Mouse (Mus musculus) lung, postnatal 0 days (tissue): ENCODE measurements around the gene Etnk2. TPM values are rescaled to one million over a fixed set of nuclear protein-coding genes. Genes with fewer than 3 reads are reported as not detected.

Experiments
- ATAC-seq: fragments of 200-750 bp; cut with Nextera tagmentation; 2 replicates; pipeline ENCODE4 v1.8.0; 2017; ENCODE audit warnings: moderate library complexity
- DNase-seq: peaks from one replicate; pipeline ENCODE4 v3.0.0-alpha.2; 2016; ENCODE audit warnings: low spot score
- H3K27ac ChIP-seq: fragments of 300-500 bp; sonication (generic); 2 replicates; pipeline ENCODE4 v1.5.1; 2014; ENCODE audit warnings: antibody characterized with exemption, mild to moderate bottlenecking, low read length, mixed read lengths
- H3K27me3 ChIP-seq: fragments of 300-500 bp; sonication (generic); replicated peaks from 2 replicates; pipeline ENCODE4 v1.6.1; 2014; ENCODE audit warnings: low read length, mixed read lengths; ENCODE audit not compliant: insufficient read depth
- H3K36me3 ChIP-seq: fragments of 300-500 bp; sonication (generic); 2 replicates; pipeline ENCODE4 v1.6.1; 2014; ENCODE audit warnings: low read length, mixed read lengths; ENCODE audit not compliant: insufficient read depth
- H3K4me1 ChIP-seq: fragments of 300-500 bp; sonication (generic); 2 replicates; pipeline ENCODE4 v1.6.1; 2014; ENCODE audit warnings: antibody characterized with exemption, low read depth, low read length, mixed read lengths; ENCODE audit not compliant: insufficient read depth
- H3K4me2 ChIP-seq: fragments of 300-500 bp; sonication (generic); replicated peaks from 2 replicates; pipeline ENCODE4 v1.6.1; 2014; ENCODE audit warnings: low read depth, mild to moderate bottlenecking, low read length, moderate library complexity, mixed read lengths
- H3K4me3 ChIP-seq: fragments of 300-500 bp; sonication (generic); 2 replicates; pipeline ENCODE4 v1.5.1; 2014; ENCODE audit warnings: low read depth, low read length
- H3K9ac ChIP-seq: fragments of 300-500 bp; sonication (generic); replicated peaks from 2 replicates; pipeline ENCODE4 v1.6.1; 2014; ENCODE audit warnings: low read depth, mild to moderate bottlenecking
- H3K9me3 ChIP-seq: fragments of 300-500 bp; sonication (generic); 2 replicates; pipeline ENCODE4 v1.6.1; 2016; ENCODE audit warnings: low read length, mixed read lengths
- CTCF ChIP-seq: IDR thresholded peaks from 2 replicates; pipeline ENCODE4 v1.5.1; 2016; ENCODE audit warnings: antibody characterized with exemption, mild to moderate bottlenecking
- EP300 ChIP-seq: IDR thresholded peaks from 2 replicates; pipeline ENCODE4 v1.6.1; 2016; ENCODE audit warnings: antibody characterized with exemption, mild to moderate bottlenecking, control low read depth
- WGBS: fragments of 180-500 bp; shearing (Covaris S2); extraction: QIAGEN DNeasy Blood & Tissue Kit; methylation state at CpG from one replicate; pipeline ENCODE4 v1.1.7; 2014; 5-methylcytosine and 5-hydroxymethylcytosine counted together
- polyA plus RNA-seq: library from polyadenylated mRNA; unstranded; fragments of >200 nt; fragmentation: Nextera tagmentation; extraction: Ambion mirVana; gene quantifications from 2 replicates; pipeline ENCODE4 v1.2.1, GENCODE M21; 2015

The Etnk2 gene
- polyA plus RNA-seq, result 0.77 and 0.81 TPM in 2 replicates

DNA sequence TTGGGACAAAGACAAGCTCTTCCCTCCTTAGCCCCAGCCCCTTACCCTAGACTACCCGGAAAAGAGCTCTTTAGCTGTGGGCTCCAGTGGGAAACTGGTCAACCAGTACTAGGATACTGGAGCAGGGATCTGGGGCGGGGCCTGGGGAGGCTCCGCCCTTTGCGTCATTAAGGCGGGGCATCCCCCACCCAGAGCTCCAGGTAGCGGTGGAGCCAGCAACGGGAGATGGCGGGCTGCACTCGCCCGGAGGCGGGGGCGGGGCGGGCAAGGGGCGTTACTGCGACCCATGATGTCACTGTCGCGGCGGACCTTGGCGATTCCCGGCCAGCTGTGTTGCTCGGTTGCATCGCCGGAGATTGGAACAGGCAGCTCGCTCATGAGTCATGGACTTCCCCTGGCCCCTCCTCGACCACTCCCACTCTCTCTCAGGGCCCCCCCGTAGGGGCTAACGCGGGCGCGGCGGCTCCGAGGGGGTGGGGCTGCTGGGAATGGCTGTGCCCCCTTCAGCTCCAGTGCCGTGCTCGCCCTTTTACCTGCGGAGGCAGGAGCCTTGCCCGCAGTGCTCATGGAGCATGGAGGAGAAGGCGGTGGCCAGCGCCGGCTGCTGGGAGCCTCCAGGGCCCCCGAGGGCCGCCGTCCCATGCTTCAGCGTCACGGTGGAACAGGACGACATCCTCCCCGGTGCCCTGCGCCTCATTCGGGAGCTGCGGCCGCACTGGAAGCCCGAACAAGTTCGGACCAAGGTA lies at the start of gene Etnk2:
Etnk2 (plus strand) TSS at position 297 of the 746 bp plus-strand sequence.
- TF ChIP-seq EP300 (no peak), CTCF (no peak)
- Histone ChIP-seq H3K9me3 (no peaks in the 10 kb centered on the region), H3K27ac (no peak within 1 kb of the TSS), H3K27me3 (no peaks in the 10 kb centered on the region; the same call in 1 of the 2 replicates), H3K4me3 (peak within 1 kb of the TSS; percentile 51), H3K4me1 (peaks cover 16% of the 10 kb centered on the region), H3K4me2 (peak within 1 kb of the TSS; percentile 97), H3K9ac (peak within 1 kb of the TSS; percentile 23; the same call in 1 of the 2 replicates), H3K36me3 (no peaks in the 10 kb centered on the region)
- DNase-seq (peak; percentile 85), ATAC-seq (peak; percentile 83)
- whole genome bisulfite sequencing, result 4% methylated on average over 45 of the region's 52 CpGs

GRCm38 (mm10) chr1:133314364-133314763 lies 49.0 kb upstream of the Etnk2 start:
- Histone ChIP-seq H3K4me3 (no peak overlapping the region), H3K9ac (no peak overlapping the region), H3K36me3 (no peaks in the 10 kb centered on the region), H3K4me2 (no peak overlapping the region), H3K27ac (no peak overlapping the region), H3K27me3 (no peaks in the 10 kb centered on the region), H3K9me3 (no peaks in the 10 kb centered on the region), H3K4me1 (no peaks in the 10 kb centered on the region)
- TF ChIP-seq CTCF (peak; percentile 86), EP300 (no peak)
- 30% methylated on average over 8 of the region's 8 CpGs for WGBS
- DNase-seq (peak; percentile 73), ATAC-seq (peak; percentile 27; the same call in 1 of the 2 replicates)

GRCm38 (mm10) chr1:133315775-133316174 lies 47.6 kb upstream of the Etnk2 start:
- peaks cover 2% of the 10 kb centered on the region; the same call in 1 of the 2 replicates for H3K4me1 ChIP-seq
- no peak for DNase-seq

GRCm38 (mm10) chr1:133316577-133316976 lies 46.8 kb upstream of the Etnk2 start:
- no peak for ATAC-seq

More at GRCm38 (mm10) chr1:133315775-133316174, 47.6 kb upstream of the Etnk2 start:
- no peaks in the 10 kb centered on the region for H3K9me3 ChIP-seq
- no peak overlapping the region for H3K27ac ChIP-seq
- H3K4me2 ChIP-seq, result no peak overlapping the region
- no peak overlapping the region for H3K9ac ChIP-seq
- WGBS, result 65% methylated on average over 6 of the region's 6 CpGs
- H3K36me3 ChIP-seq, result no peaks in the 10 kb centered on the region
- ATAC-seq, result no peak
- H3K4me3 ChIP-seq, result no peak overlapping the region
- TF ChIP-seq EP300 (no peak), CTCF (no peak)
- H3K27me3 ChIP-seq, result no peaks in the 10 kb centered on the region

GRCm38 (mm10) chr1:133317149-133317548 lies 46.2 kb upstream of the Etnk2 start:
- Histone ChIP-seq H3K9me3 (no peaks in the 10 kb centered on the region), H3K4me1 (peaks cover 3% of the 10 kb centered on the region; the same call in 1 of the 2 replicates), H3K27me3 (no peaks in the 10 kb centered on the region), H3K27ac (no peak overlapping the region), H3K4me3 (no peak overlapping the region), H3K9ac (no peak overlapping the region), H3K4me2 (no peak overlapping the region), H3K36me3 (no peaks in the 10 kb centered on the region)
- TF ChIP-seq CTCF (peak; percentile 61), EP300 (no peak)
- DNase-seq (no peak), ATAC-seq (no peak)
- WGBS, result 94% methylated on average over 1 of the region's 1 CpGs

More at GRCm38 (mm10) chr1:133316577-133316976, 46.8 kb upstream of the Etnk2 start:
- TF ChIP-seq EP300 (no peak), CTCF (peak; percentile 21)
- Histone ChIP-seq H3K27me3 (no peaks in the 10 kb centered on the region), H3K4me1 (peaks cover 3% of the 10 kb centered on the region; the same call in 1 of the 2 replicates), H3K4me2 (no peak overlapping the region), H3K9ac (no peak overlapping the region), H3K4me3 (no peak overlapping the region), H3K27ac (no peak overlapping the region), H3K9me3 (no peaks in the 10 kb centered on the region), H3K36me3 (no peaks in the 10 kb centered on the region)
- DNase-seq, result no peak
- WGBS, result 82% methylated on average over 4 of the region's 4 CpGs

- Histone ChIP-seq H3K27ac (peak within 1 kb of the TSS; percentile 57; the same call in 1 of the 2 replicates), H3K9me3 (no peaks in the 10 kb centered on the region), H3K4me2 (no peak within 1 kb of the TSS), H3K4me1 (peaks cover 3% of the 10 kb centered on the region; the same call in 1 of the 2 replicates), H3K4me3 (no peak within 1 kb of the TSS), H3K36me3 (no peaks in the 10 kb centered on the region), H3K27me3 (no peaks in the 10 kb centered on the region), H3K9ac (no peak within 1 kb of the TSS)
- TF ChIP-seq CTCF (no peak), EP300 (peak; percentile 53; the same call in 1 of the 2 replicates)
- WGBS, result 62% methylated on average over 13 of the region's 13 CpGs
- ATAC-seq, result peak; percentile 95
- peak; percentile 89 for DNase-seq
Observed at GRCm38 (mm10) chr1:133321267-133321925, 42.0 kb upstream of the Etnk2 start, which contains the start of gene Kiss1. Gene Kiss1, plus strand, starts transcription at chr1:133321875.
